Mouse (Mus musculus) bone marrow macrophage, adult 2 months (primary cell): ENCODE data around the gene Gm42742.

Source experiments
- CTCF ChIP-seq: IDR thresholded peaks from 2 replicates; pipeline ENCODE4 v1.5.1; 2012; ENCODE audit warnings: low read depth, mild to moderate bottlenecking, low read length, moderate library complexity
- POLR2A ChIP-seq: IDR thresholded peaks from 2 replicates; pipeline ENCODE4 v1.6.1; 2012; ENCODE audit warnings: mild to moderate bottlenecking, low read depth, low read length, borderline replicate concordance

DNA sequence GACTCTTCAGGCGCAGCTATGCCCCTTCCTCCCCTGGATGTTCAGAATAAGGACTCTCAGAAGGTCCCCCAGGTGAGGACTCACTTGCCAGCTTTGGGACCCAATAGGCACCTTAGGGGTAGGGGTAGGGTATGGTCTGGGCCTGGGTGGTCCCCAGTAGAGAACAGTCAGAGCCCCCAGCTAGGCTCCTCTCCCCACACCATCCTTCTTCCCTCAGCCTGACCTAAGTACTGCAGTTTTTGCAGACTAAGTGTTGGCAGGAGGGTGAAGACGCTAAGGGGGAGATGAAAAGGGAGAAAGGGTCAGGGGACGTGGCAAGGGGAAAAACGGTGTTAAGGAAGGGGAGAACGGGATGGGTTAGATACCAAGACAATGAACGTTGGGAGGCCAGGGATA lies 2.9 kb downstream of the Gm42742 start:
- TF ChIP-seq POLR2A (no peak), CTCF (no peak)
